Mouse (Mus musculus) spleen, adult 2 months (tissue): ENCODE data around the gene Speer4f2.

Experiments
- CTCF ChIP-seq: fragments of 200-500 bp; IDR thresholded peaks from 2 replicates; pipeline ENCODE4 v1.5.1; 2011; ENCODE audit warnings: mild to moderate bottlenecking, inconsistent platforms; ENCODE audit not compliant: insufficient read depth, insufficient read length, insufficient replicate concordance; ENCODE audit errors: extremely low read depth
- POLR2A ChIP-seq: fragments of 200-500 bp; IDR thresholded peaks from 2 replicates; pipeline ENCODE4 v1.6.1; 2011; ENCODE audit warnings: low read depth, low read length, inconsistent platforms

DNA sequence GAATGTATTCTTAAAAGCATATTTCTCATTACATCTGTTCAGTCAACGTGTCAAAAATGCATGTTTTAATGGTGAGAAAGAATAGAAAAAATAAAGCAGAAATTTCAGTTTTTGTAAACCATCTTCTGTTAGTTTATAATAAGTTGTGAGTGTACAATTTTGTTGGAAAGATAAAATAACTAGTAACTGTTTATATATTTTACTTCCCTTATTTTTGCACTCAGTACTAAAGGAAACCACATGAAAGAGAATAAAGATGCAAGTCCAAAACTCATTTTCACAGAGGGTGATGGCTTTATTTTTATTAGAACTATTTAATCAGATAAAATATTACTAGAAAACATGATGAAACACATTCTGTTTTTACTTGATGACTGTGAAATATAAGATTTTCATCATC lies 18.2 kb downstream of the Speer4f2 start:
- TF ChIP-seq CTCF (no peak), POLR2A (no peak)
